In the genomic region with DNA sequence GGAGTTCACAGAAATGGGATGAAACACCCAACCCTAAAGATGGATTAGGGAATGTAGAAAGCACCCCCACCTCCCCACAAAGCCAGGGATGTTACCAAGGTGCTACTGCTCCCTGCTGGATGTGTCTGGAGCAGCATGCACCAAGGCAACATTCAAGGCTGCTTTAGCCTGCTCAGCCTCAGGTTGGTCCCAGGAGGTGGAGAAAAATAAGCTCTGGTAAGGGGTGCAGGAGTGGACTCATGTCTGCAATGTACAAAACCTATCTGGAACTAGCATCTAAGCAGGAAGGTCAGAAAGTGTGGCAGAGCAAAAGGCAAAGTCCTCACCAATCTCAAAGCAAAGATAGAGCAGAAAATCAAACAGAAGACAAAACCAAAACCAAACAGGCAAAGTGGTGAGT, we compare ENCODE assay signal across 10 mouse cellular contexts. TPM values are rescaled to one million over a fixed set of nuclear protein-coding genes. Genes with fewer than 3 reads are reported as not detected.
DNase-seq lines count a peak whose midpoint lies in the region; ATAC-seq and TF ChIP-seq lines count a peak whose summit lies in the region.
"Had no signal": no experiment of that assay in that cellular context is flagged by ENCODE, and none has a peak within 500 bp of the region (broad histone marks: within the 10 kb centered on the region; RNA-seq: fewer than 3 reads in every experiment).

No protein-coding gene starts in this region.

- peak; percentile 82 for TF ChIP-seq CTCF in layer of hippocampus, adult 2 months (conservative IDR thresholded peaks at IDR 0.05)
- TF ChIP-seq CTCF in Patski (IDR thresholded peaks at IDR 0.05) = peak; percentile 86
- peak; percentile 67 for TF ChIP-seq CTCF in liver, postnatal 0 days (IDR thresholded peaks at IDR 0.05; ENCODE audit: low read depth)

- H3K27ac ChIP-seq in layer of hippocampus, adult 2 months = no peak overlapping the region
- no peak overlapping the region for H3K27ac ChIP-seq in liver, postnatal 0 days (ENCODE audit: low read depth)
- H3K27ac ChIP-seq: embryonic facial prominence, embryonic 15.5 days had no signal

- no peaks in the 10 kb centered on the region for H3K27me3 ChIP-seq in Patski
- H3K27me3 ChIP-seq in liver, postnatal 0 days (ENCODE audit: insufficient read depth, low read length) = no peaks in the 10 kb centered on the region
- H3K27me3 ChIP-seq: embryonic facial prominence, embryonic 15.5 days had no signal

- peak; percentile 60 for DNase-seq in adrenal gland, postnatal 10 days
- DNase-seq in adrenal gland, adult (ENCODE audit: inconsistent age in 2 of 2, low spot score in 1 of 2) = no peak
- peak in 1 of 2 experiments; percentile 58 for DNase-seq in layer of hippocampus, adult 2 months (ENCODE audit: low spot score in 2 of 2)
- no peak for DNase-seq in layer of hippocampus, postnatal 36 days
- DNase-seq in Patski (ENCODE audit: low read depth, low spot score) = no peak
- peak; percentile 38 for DNase-seq in liver, postnatal 0 days
- no peak for DNase-seq in urinary bladder, adult 18-20 months (ENCODE audit: low spot score in 2 of 2)

- H3K4me1 ChIP-seq in liver, postnatal 0 days (ENCODE audit: insufficient read depth) = peaks cover 7% of the 10 kb centered on the region; the same call in 1 of the 2 replicates
- H3K4me1 ChIP-seq: embryonic facial prominence, embryonic 15.5 days had no signal

- POLR2A ChIA-PET in Patski (lab: Charles Lee) = no interaction called here

- no peak for TF ChIP-seq EP300 in liver, postnatal 0 days (IDR thresholded peaks at IDR 0.05; ENCODE audit: low read depth)

- ATAC-seq in Patski = no peak
- ATAC-seq in liver, postnatal 0 days = peak; percentile 67
- no peak for ATAC-seq in monocyte, adult 5-6 weeks (replicated peaks; ENCODE audit: insufficient number of reproducible peaks, low FRiP score, low TSS enrichment, poor library complexity, severe bottlenecking)

- peaks cover 27% of the 10 kb centered on the region for H3K36me3 ChIP-seq in liver, postnatal 0 days (replicated peaks; ENCODE audit: insufficient read depth, low read length)

- CTCF ChIA-PET in Patski (lab: Charles Lee) = interaction anchor here (1.2 to 2.0 kb wide), 5 partner anchors 10 to 32 kb away, joined by 3 to 8 read pairs (median 3); no protein-coding TSS in a partner anchor

- no peak overlapping the region for H3K9ac ChIP-seq in liver, postnatal 0 days (replicated peaks)
- H3K9ac ChIP-seq: embryonic facial prominence, embryonic 15.5 days had no signal

- in situ Hi-C loops in Patski (cut with MboI; ENCODE audit: low pct_unique_long_range_greater_than_20kb) = no loop called here

- no peaks in the 10 kb centered on the region for H3K9me3 ChIP-seq in liver, postnatal 0 days (ENCODE audit: low read length)
- H3K9me3 ChIP-seq: embryonic facial prominence, embryonic 15.5 days had no signal

- H3K4me3 ChIP-seq in layer of hippocampus, adult 2 months = no peak overlapping the region
- no peak overlapping the region for H3K4me3 ChIP-seq in liver, postnatal 0 days (ENCODE audit: low read depth, low read length)
- H3K4me3 ChIP-seq: embryonic facial prominence, embryonic 15.5 days had no signal

- H3K4me2 ChIP-seq in liver, postnatal 0 days (ENCODE audit: low read depth, low read length) = no peak overlapping the region
- H3K4me2 ChIP-seq: embryonic facial prominence, embryonic 15.5 days had no signal

RNA-seq across cellular contexts. Expression of a gene that starts 9.9 kb away (rescaled TPM):
- total RNA-seq in adrenal gland, postnatal 10 days (2021) = 10 to 100 TPM in 1 of 2 experiments, 1 to 10 TPM in 1; 8.8 to 11.9 TPM
- 1 to 10 TPM in 1 of 2 experiments, under 1 TPM in 1; 0.66 to 1.3 TPM for total RNA-seq in layer of hippocampus, adult 2 months (2021)
- total RNA-seq in layer of hippocampus, postnatal 36 days (2021) = 1 to 10 TPM in 1 of 2 experiments, under 1 TPM in 1; 0.88 to 1.0 TPM
- 0.41 TPM for polyA plus RNA-seq in Patski (2021)
- 58.5 and 62.4 TPM in 2 replicates for polyA plus RNA-seq in liver, postnatal 0 days (2015; fragmentation: Nextera tagmentation; extraction: Ambion mirVana)
- total RNA-seq in monocyte, adult 5-6 weeks (2017) = 0.11 to 2.2 TPM in 2 of 3 replicates, not detected in the other

RNA-seq across cellular contexts. Expression of a gene that starts 25.1 kb away (rescaled TPM):
- 10 to 100 TPM; 92.4 to 94.7 TPM for total RNA-seq in adrenal gland, postnatal 10 days (2021)
- total RNA-seq in layer of hippocampus, adult 2 months (2021) = 100 to 1,000 TPM; 820 to 852 TPM
- total RNA-seq in layer of hippocampus, postnatal 36 days (2021) = 100 to 1,000 TPM; 792 to 841 TPM
- 136 TPM for polyA plus RNA-seq in Patski (2021)
- 9.6 and 10.4 TPM in 2 replicates for polyA plus RNA-seq in liver, postnatal 0 days (2015; fragmentation: Nextera tagmentation; extraction: Ambion mirVana)
- 27.4 to 48.6 TPM (median 30.8 TPM) in 3 replicates for total RNA-seq in monocyte, adult 5-6 weeks (2017)

RNA-seq across cellular contexts. Expression of a gene that starts 29.9 kb away (rescaled TPM):
- under 1 TPM; 0.61 to 0.63 TPM for total RNA-seq in adrenal gland, postnatal 10 days (2021)
- total RNA-seq in layer of hippocampus, adult 2 months (2021) = 1 to 10 TPM; 6.7 to 9.5 TPM
- total RNA-seq in layer of hippocampus, postnatal 36 days (2021) = 10 to 100 TPM in 1 of 2 experiments, 1 to 10 TPM in 1; 8.0 to 10.1 TPM
- 7.6 TPM for polyA plus RNA-seq in Patski (2021)
- not detected in 2 replicates for polyA plus RNA-seq in liver, postnatal 0 days (2015; fragmentation: Nextera tagmentation; extraction: Ambion mirVana)
- total RNA-seq in monocyte, adult 5-6 weeks (2017) = not detected in 3 replicates

RNA-seq across cellular contexts. Expression of a gene that starts 40.1 kb away (rescaled TPM):
- 1 to 10 TPM in 1 of 2 experiments, under 1 TPM in 1; 0.96 to 1.1 TPM for total RNA-seq in adrenal gland, postnatal 10 days (2021)
- under 1 TPM; 0.15 to 0.38 TPM for total RNA-seq in layer of hippocampus, adult 2 months (2021)
- under 1 TPM; 0.42 to 0.61 TPM for total RNA-seq in layer of hippocampus, postnatal 36 days (2021)
- polyA plus RNA-seq in Patski (2021) = not detected
- polyA plus RNA-seq in liver, postnatal 0 days (2015; fragmentation: Nextera tagmentation; extraction: Ambion mirVana) = 0.04 and 0.08 TPM in 2 replicates
- total RNA-seq in monocyte, adult 5-6 weeks (2017) = not detected in 3 replicates

RNA-seq across cellular contexts. Expression of a gene that starts 51.8 kb away (rescaled TPM):
- under 1 TPM in 1 of 2 experiments, not detected in 1; 0.12 TPM for total RNA-seq in adrenal gland, postnatal 10 days (2021)
- not detected for total RNA-seq in layer of hippocampus, adult 2 months (2021)
- total RNA-seq in layer of hippocampus, postnatal 36 days (2021) = not detected
- not detected for polyA plus RNA-seq in Patski (2021)
- not detected in 2 replicates for polyA plus RNA-seq in liver, postnatal 0 days (2015; fragmentation: Nextera tagmentation; extraction: Ambion mirVana)
- not detected in 3 replicates for total RNA-seq in monocyte, adult 5-6 weeks (2017)
- total RNA-seq: left cerebral cortex, postnatal 10 days had no signal
- polyA plus RNA-seq: embryonic facial prominence, embryonic 15.5 days had no signal

Comparison
In these comparisons a context has a peak if more than half of its experiments do, and no peak if none do; other contexts are left out.
1. DNase-seq: peak in adrenal gland, postnatal 10 days (single experiment) and liver, postnatal 0 days (single experiment); none in adrenal gland, adult (0 of 2), layer of hippocampus, postnatal 36 days (0 of 2), Patski (single experiment) and urinary bladder, adult 18-20 months (0 of 2).
2. RNA of a gene that starts 25.1 kb away (total RNA-seq): 820 to 852 TPM in layer of hippocampus, adult 2 months and 792 to 841 TPM in layer of hippocampus, postnatal 36 days; 92.4 to 94.7 TPM in adrenal gland, postnatal 10 days and 27.4 to 48.6 TPM in monocyte, adult 5-6 weeks; every median in the first group is over 4 times any median in the second.
3. Peak in every context shown above with its lines, with median percentiles within 50 percentile points of each other: CTCF ChIP-seq.